Mouse (Mus musculus): ENCODE measurements around the gene Mylk.

Mylk gene

DNA sequence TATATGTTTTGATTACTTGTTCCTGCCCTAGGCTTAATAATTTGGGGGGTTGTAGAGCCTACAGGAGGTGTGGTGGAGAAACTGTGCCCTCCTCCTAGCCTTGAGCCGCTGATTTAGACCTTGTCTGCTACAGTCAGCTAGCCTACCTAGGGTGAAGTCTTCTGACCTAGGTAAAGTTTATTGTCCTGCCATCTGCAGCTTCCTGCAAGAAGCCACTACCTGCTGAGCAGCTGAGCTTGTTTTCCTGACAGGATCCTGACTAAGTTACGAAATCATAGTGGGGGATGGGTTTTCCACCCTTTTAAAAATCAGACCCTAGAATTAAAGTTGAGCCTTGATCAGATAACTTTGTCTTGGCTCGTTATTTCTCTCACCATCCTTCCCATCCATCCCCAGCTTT is 271.5 kb downstream of the Mylk start:
- in situ Hi-C loops (cut with MseI, MboI): no loop called here

DNA sequence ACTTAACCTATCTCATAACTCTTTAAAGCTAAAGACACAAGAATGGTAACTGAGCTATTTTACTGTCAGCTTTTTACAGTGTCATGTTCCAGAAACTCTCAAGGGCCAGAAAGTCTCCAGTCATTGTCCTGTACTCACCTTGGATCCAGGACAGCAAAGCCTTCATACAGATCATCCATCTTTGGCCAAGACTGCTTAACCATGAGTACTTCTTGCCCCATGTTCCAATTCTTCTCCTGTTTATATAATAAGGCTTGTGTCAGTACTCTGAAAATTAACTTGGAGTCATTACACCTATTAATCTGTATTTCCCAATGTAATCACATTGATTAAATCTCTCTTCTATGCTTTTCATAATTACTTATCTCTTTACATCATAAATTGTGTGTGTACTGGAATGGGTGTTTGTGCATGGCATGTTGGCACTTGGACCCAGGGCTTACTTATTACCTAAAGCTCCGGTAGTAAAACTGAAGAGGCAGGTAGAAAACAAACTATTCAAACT is 273.5 kb downstream of the Mylk start:
- in situ Hi-C loops (cut with MseI, MboI): no loop called here

- in situ Hi-C loops (cut with MseI, MboI): no loop called here
Observed at GRCm38 (mm10) chr16:35021903-35022241, 276.9 kb downstream of the Mylk start.

DNA sequence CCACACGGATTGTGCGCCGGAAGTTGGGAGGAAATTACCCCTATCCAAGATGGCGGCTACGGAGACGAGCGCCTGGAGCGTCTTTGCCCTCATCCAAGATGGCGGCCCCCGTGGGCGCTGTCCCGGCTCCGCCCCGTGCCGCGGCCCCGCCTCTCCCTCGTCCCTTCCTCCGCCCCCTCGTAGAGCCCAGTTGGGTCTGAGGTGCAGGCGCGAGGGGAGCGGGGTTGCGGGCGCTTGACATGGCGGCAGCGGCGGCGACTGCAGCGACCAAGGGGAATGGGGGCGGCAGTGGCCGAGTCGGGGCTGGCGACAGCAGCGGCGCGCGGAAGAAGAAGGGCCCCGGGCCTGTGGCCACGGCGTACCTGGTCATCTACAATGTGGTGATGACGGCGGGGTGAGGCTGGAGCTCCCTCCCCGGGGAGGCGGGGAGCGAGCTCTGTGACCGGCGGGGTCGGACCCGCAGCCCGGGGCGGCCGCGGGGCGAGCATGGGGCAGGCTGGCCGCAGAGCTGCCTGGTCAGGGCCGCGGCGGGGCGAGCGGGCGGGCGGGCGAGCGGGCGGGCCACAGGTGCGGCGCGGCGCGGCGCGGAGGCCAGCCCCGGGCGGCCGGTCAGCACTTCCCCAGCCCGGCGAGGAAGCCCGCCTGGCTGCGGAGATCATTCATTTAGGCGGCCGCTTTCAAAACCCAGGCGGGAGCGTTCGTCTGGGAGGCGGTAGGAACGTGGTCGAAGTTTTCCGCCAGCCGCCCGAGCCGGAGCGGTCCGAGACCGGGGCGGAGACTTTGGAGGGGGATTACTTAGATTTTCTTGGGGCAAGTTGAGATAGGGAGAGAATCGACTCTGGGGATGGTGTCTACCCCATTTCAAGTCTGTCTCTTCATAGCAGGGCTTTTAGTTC is 277.5 kb downstream of the Mylk start, which contains the start of gene Hacd2:
TSS of gene Hacd2 (plus strand) at position 187 of the 896 bp plus-strand sequence.
- in situ Hi-C loops (cut with MseI, MboI): no loop called here

GRCm38 (mm10) chr16:35023138-35023735 is 278.2 kb downstream of the Mylk start:
- in situ Hi-C loops (cut with MseI, MboI): no loop called here

GRCm38 (mm10) chr16:35024300-35024699 is 279.3 kb downstream of the Mylk start:
- in situ Hi-C loops (cut with MseI, MboI): no loop called here

DNA sequence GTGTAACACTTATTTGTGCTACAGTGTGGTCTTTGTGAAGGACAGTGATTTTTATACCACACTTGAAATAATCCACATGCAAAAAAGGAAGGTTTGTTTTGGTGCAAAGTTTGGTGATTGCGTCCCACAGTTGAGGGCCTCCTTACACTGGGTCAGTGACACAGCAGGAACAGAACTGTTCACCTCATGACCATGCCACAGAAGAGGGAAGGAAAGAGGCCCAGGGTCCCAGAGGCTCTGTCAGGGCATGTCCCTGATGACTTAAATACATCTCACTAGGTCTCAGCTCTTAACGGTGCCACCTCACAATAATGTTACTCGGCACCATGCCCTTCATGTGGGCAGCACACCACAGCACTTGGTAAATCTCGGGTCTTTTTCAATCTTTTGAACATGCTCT is 280.3 kb downstream of the Mylk start:
- in situ Hi-C loops (cut with MseI, MboI): no loop called here

DNA sequence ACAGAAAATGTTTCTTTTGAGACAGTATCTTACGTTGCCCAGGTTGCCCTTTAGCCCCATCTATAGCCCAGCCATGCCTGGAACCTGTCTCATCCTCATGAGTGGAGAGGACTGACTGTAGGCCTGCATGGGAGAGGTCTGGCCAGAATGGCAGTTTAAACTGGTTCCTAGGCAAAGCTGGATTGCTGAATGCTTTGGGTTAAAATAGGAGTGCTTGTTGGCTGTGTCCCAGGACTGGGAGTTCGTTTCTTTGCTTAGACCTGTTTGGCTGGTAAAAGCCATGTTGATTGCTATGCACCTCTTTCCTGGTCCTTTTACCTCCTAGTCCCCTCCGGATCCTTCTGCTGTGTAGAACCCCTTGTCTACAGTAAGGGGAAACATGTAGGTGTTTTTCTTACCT is 288.2 kb downstream of the Mylk start:
- in situ Hi-C loops (cut with MseI, MboI): no loop called here

DNA sequence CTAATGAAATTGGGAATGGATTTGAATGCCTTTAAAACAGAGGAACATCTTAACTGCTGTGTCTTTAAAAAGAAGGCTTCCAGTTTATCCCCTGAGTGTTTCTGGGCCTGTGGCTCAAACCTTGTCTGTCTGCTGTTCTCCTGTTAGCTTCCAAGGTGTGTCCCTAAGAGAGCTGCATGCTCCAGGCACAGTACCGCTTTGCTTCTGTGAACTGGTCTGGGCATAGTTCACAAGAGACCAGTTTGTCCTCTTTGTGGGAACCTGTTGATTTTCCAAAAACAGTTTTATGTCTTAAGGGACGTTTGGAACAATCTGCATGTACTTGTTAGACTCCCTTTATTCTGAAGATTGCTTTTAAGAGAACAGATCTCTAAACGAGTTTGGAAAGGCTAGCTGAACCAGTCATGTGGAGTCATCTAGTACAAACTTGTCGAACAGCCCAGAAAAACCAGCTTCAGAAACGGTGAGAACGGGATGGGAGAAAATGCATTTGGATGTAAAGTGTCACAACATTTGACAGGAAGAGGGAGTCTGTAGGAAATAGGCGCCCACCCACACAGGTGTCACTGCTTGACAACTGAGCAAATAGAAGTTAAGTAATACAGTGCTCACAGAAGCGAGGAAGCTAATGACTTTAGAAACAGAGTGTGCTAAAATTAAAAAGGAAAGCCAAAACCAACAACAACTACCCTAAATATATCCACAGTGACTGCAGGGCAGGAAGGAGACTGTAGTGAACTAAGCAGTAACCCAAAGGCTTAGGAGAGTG is 289.0 kb downstream of the Mylk start:
- in situ Hi-C loops (cut with MseI, MboI): no loop called here

DNA sequence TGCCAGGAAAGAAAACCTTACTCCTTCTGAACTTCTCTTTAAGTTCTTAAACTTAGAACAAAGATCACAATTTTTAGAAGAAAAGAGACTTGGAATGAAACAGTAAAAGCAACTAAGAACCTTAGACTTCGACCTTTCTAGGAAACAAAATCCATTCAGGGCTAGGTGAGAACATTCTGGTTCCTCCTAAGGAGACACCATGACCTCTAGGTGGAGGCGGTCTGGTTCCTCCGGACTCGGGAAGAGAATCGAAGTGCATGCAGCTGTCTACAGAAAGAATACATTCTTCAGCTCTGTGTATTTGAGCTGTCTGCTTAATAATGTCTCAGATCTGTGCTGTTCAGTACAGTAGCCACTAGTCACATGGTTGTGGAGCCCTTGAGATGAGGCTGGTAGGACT is 290.0 kb downstream of the Mylk start:
- in situ Hi-C loops (cut with MseI, MboI): no loop called here

DNA sequence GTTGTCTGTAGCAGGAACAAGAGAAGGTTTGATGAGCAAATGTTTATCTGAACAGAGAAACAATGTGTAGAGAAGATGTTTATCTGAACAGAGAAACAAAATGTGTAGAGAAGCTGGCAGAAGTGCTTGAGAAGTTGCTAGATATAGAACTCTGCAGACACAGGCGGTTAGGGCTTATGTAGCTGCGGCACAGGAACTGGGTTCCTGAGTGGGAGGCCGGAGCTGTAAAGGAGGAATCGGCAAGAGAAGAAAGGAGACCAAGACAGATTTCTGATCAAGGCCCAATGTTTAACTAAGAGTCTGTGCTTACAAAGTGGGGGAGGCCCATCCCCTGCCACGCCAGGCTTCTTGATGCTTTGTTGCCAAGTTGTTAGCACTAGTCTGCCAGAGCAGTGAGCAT is 291.7 kb downstream of the Mylk start:
- in situ Hi-C loops (cut with MseI, MboI): no loop called here

DNA sequence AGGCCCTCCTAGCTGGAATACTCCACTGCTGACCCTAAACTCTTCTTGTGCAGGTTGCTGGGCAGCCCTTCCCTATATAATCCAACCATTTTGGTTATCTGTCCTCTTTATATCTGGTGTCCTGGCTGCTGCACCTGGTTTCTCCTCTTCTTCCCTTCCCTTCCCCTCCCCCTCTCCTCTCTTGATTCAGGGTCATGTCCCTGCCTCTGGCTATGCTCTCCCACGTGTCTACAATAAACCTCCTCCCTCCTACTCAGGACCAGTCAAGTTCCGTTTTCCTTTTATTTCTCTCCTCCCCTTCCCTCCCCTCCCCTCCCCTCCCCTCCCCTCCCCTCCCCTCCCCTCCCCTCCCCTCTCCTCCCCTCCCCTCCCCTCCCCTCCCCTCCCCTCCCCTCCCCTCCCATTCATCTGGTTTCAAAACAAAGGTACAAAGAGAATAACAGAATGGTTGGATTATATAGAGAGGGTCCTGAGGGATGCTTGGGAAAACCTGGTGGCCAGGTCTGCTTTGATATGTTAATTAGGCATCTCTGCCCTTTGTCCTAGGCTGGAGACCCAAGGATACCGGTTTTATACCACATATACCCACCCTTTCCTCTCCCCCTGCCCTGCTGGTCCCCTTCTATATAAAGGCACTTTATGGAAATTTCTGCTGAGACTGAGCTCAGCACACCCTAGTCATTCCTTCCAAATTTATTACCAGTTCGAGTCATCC is 293.5 kb downstream of the Mylk start:
- in situ Hi-C loops (cut with MseI, MboI): no loop called here

- in situ Hi-C loops (cut with MseI, MboI): no loop called here
Observed at GRCm38 (mm10) chr16:35040154-35040553, 295.1 kb downstream of the Mylk start.

- in situ Hi-C loops (cut with MseI, MboI): no loop called here
Observed at GRCm38 (mm10) chr16:35041001-35041400, 296.0 kb downstream of the Mylk start.

- in situ Hi-C loops (cut with MseI, MboI): no loop called here
Observed at GRCm38 (mm10) chr16:35046081-35046775, 301.2 kb downstream of the Mylk start.

DNA sequence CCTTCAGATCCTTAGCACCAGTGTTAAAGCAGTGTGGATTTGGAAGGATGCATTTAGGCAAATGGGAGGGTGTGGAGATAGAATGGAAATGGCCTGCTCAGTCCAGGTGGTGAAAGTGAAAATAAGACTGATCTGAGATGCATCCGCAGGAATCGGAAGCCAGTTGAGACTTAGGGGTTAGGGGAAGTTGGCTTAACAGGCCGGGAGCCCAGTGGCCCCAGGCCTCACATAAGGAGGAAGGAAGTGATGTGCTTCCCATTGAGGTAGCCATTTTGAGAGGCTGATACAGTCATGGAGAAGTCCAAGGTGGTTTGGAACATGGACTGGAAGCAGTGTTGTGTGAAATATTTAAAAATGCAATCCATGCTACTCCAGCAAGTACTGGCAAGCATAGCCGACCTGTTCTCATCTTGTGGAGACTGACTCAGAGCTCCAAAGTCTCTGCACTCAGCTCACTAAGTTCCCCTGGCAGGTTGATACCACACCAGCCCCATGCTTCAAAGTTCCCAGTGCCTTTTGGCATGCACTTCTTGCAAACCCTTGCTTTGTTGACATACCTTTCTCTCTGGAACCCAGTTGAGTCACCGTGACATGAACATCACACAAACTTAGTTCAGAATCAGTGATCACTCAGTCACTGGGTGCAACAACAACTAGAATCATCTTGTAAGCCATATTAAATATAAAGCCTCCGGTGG is 302.4 kb downstream of the Mylk start:
- in situ Hi-C loops (cut with MseI, MboI): no loop called here

DNA sequence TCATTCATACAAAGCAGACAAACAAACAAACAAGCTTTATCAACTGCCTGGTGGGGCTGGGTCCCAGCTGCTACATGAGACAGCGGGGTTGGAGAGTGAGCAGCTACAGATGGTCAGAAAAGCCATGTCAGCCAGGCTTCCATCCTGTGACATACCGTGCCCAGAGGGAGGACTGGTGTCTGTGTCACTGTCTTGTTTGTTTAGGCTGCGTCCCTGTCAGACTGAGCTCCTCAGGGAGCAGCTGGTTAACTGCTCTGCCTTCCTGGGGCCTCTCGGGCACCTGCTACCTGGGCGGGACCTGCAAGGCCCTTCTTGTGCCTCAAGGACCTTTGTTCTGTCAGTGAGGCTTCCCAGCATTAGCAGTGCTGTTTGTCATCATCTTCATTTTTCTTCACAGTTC is 306.1 kb downstream of the Mylk start:
- in situ Hi-C loops (cut with MseI, MboI): no loop called here

Measured in mouse trophoblast stem cell (cell line).